Mouse (Mus musculus) inflammation-experienced regulatory T-cells, adult 6 months (primary cell): Measurements from ENCODE around the gene Hivep1. TPM values are rescaled to one million over a fixed set of nuclear protein-coding genes. Genes with fewer than 3 reads are reported as not detected.

ENCODE experiments used
- ATAC-seq: one replicate; pipeline ENCODE4 v1.8.0; 2017
- polyA plus RNA-seq, 3 experiments: library from polyadenylated mRNA; unstranded; fragments of 100-300 nt; shearing (Covaris generic); gene quantifications; one replicate each; pipeline ENCODE4 v1.2.1; 2017

The Hivep1 gene
- polyA plus RNA-seq, 3 experiments from 2014 or later: 10.7 to 17.4 (median 10.7) TPM

DNA sequence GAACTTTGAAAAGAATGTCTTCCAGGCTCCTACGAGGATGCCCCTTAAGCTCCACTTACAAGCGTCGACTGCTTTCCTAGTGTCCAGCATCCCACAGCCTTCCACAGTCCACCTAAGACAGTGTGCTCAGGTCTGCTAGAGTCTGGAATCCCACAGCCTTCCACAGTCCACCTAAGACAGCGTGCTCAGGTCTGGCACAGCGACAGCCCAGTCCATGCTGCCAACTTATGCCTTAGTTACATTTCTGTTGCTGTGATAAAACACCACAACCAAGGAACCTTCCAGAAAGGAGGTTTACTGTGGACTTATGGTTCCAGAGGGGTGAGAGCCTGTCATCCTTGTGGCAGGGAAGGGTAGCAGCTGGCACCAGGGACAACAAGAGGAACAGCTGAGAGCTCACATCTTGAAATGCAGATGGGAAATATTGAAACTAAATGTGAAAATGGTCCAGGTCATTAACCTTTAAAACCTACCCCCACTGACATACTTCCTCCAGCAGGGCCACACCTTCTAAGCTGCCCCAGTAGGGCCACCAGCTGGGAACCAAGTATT, 25.0 kb downstream of the Hivep1 start:
- ATAC-seq: no peak

DNA sequence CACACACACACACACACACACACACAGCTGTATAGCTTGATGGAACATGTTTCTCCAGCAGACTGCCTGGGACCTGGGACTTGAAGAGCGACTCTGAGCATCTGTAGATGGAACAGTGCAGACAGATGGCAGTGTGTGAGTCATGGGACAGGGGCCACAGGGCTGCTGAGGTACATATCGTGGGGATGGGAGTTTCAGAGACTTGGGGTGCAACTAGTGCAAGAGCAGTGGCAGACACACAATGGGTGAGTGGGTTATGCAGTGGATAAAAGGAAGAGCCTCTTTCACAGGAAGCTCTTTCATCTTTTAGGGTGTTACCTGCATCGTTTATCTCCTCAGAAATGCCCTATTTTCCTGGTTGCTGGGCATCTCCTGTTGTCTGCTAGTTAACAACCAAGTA, 25.8 kb downstream of the Hivep1 start:
- ATAC-seq: peak; percentile 53

DNA sequence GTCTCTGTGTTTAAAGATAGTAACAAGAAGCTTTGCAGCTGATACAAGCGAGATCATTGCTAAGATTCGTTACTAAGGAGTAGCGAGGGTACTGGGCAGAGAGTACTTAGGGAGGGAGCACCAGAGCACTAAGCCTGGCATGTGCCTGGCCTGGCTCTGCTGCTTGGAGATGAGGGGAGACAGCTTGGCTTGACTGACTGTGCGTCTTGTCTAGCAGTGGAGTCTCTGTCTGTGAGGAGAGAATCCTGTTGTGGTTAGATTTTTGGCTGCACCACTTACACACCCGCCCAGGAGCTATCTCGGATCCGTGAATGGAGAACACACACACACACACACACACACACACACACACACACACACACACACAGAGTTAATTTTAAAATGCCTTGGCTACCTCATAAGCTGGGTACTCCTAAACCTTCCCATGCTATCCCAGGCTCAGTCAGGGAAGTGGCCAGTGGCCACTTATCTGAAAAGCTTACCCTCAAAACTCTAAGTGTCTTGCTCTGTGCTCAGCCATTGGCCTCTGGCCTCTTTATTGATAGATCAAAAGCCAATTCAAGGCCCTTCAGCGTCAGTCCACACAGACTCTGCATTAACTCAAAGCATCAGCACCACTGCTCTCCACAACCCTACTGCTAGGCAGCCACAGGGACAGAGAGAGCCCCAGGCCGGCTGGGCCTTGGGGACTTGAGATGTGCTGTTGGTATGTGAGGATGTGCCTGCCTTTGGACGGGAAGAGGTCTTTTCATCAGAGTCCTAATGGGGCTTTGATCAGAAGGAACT, 28.5 kb downstream of the Hivep1 start:
- no peak for ATAC-seq

DNA sequence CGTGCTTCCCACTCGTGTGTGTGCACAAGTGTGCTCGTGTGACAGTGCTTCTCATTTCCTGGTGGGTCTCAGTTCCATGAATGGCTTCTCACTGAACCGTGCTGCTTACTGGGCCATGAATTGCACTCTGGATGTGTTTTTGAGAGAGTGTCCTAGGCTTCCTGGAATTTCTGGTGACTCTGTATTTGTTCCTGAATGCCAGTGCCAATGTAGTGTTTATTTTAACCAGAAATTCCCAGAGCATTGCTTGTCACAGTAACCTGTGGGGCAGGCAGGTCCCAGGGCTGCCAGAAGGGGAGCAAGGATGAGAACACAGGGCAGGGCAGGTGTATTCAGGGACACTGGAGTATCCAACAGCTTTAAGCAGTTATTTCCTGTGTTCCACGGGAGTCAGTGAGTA, 36.5 kb downstream of the Hivep1 start:
- no peak for ATAC-seq

DNA sequence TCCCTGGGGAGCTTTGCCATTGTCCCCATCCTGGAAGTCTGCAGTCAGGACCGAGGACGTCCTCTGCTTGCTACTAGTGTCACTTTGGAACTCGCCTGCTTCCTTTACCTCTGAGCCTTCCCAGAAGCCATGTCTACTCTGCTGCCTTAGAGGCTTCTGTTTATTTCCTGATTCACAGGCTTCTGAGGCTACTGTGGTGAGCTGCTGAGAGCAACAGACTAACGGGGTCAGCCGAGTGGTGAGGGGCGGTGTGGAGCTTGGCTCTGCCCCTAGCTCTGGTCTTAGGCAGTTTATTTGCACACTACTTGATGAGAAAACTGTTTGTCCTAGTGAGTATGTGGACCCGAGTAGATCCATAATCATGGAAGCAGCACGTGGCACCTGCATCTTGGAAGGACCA, 37.2 kb downstream of the Hivep1 start:
- no peak for ATAC-seq

DNA sequence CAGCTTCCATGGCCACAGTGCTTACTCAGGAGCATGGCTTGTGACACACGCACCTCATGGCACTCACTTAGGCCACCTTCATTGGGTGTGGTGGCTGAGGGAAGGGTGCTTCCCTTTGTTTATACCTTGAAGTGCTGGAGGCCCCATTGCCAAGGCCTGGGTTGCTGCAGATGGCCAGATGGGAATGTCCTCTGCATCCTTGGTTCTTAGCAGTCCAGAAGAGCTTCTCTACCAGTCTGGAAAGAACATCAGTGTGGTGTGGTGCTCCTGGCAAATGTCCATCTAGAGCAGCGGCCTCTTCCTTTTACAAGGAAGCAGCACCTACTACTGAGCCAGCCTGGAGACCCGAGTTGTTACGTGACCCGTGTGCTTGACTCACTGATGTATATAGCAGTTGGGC, 38.9 kb downstream of the Hivep1 start:
- no peak for ATAC-seq

DNA sequence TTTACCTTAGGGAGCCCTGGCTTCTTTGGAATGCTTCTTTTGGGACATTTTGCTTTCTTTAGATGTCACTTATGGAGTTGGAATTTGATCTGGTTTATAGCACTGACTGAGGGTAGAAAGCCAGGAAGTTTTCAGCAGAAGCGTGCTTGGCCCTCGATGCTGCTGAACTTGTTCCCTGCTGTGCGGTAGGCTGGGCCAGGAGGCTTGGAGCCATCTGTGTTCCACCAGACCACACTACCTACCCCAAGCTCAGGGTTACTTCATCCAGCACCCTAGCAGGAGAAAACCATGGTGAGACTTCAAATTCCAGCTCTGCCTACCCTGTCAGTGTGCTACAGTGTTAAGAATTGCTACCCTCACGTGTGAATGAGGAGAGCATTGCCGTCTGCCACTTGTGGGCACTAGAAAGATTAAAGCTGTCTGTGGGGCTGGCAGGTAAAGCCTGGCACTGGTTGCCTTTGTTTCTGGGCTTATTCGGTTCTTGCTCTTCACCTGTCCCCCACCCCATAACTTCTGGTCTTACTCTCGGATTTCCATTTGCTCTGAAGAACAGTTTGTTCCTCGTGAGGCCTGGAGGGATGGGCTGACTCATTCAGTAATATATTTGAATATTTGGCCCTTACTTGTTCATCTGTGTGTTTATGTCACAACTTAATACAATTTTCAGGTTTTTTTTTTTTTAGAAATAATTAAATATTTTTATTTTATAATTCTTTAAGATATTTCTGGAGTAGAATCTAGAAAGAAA, 40.7 kb downstream of the Hivep1 start:
- ATAC-seq: no peak

DNA sequence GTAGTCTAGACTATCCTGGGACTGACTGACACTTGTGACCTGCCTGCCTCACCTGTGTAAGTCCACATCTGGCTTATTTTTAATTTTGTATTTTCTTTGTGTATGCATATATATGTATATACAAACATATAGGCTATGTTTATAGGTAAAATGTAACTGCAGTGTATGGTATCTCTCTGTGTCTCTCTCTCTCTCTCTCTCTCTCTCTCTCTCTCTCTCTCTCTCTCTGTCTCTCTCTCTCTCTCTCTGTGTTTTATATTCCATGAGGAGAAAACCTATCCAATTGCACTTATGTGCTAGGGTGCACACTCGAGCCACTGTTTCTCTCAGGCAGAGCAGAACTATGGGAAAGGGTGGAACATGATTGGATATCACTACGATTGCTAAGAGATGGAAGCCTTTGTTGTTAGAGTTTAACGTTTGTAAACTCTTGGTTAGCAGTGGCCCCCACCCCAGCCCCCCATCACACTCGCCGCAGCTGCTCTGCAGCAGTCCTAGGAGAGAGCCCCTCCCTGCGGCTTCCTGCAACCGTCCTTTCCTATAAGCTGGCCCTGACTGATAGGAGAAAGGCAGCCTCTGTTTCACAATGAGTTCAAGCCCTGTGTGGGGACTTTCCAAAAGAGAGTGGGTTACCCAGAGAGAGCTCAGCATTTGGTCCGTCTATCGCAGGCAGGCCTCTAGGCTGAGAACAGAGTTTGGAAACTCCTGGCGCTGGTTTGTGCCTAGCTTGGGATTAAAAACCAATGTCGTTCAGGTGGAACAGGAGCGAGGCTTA, 41.6 kb downstream of the Hivep1 start:
- peak; percentile 65 for ATAC-seq

DNA sequence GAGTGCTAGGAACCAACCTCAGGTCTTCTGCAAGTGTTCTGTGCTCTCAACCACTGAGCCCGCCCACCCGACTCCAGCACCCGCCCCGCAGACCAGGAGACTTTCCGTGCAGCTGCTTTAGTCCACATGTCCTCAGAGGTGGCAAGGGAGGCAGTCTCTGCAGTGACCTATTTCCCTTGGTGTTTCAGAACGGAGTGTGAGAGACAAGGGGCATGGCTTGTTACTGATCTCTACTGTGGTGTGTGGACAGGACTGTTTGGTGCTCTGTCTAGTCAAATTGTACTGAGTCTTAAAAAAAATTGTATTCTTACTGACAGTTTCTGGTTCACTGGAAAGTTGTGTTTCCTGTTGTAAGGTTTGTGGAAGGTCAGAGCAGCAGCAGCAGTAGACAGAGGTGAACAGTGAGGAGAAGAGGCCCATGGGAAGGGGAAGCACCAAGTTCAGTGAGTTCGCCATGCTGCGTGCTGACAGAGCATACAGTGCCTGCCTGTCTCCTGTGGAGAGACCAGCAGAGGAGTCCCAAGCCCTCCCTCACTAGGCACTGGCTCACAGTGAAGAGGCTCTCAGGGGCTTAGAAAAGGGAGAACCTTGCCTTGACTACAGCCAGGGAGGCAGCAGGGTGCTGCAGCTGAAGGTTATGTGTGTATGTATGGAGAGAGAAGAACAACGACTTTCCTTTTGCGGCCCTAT, 44.1 kb downstream of the Hivep1 start:
- peak; percentile 78 for ATAC-seq

DNA sequence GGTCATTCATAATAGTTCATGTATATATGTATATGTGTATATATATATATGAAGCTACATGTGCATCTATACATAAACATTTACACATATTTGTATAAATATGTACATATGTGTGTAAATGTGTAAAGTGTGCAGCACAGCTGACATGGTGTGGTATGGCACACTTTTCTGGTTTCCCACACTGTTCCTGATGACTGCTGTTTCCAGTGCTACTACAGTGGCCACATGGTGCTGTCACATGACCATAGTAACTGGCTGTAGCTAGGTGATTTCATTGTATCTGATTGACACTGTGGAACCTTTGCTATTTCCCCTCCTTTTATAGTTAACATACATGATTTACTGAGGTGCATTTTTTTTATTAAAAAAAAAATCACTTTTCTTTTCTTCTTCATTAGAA, 45.3 kb downstream of the Hivep1 start:
- no peak for ATAC-seq

DNA sequence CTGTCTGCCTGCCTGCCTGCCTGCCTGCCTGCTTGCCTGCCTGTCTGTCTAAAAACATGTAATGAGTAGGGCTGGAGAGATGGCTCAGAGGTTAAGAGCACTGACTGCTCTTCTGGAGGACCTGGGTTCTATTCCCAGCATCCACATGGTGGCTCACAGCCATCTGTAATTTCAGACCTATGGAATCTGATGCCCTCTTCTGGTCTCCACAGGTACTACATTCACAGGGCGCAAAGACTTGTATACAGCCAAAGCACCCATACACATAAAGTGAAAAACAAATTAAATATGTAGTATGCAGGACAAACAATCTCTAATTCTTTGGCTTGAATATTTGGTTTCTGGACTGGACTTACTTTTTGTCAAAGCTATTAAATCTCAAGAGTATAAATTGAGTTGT, 46.7 kb downstream of the Hivep1 start:
- ATAC-seq: no peak

DNA sequence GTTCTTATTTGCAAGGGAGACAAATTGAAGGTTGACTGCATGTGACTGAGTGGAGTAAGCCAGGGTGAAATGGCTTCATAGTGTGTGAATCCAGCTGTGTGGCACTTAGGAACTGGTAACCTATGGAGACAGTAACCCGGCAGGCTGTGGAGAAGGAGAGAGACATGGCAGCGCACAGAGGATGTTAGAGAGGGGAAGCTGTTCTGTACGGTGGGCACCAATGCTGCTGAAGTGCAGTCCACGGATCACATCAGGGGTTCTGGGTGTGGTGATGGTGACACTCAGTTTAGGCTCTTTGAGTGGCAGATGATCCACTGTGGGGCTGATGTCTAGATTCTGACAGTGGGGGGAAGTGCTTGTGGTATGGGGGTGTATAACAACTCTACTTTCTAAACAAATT, 47.7 kb downstream of the Hivep1 start:
- no peak for ATAC-seq

DNA sequence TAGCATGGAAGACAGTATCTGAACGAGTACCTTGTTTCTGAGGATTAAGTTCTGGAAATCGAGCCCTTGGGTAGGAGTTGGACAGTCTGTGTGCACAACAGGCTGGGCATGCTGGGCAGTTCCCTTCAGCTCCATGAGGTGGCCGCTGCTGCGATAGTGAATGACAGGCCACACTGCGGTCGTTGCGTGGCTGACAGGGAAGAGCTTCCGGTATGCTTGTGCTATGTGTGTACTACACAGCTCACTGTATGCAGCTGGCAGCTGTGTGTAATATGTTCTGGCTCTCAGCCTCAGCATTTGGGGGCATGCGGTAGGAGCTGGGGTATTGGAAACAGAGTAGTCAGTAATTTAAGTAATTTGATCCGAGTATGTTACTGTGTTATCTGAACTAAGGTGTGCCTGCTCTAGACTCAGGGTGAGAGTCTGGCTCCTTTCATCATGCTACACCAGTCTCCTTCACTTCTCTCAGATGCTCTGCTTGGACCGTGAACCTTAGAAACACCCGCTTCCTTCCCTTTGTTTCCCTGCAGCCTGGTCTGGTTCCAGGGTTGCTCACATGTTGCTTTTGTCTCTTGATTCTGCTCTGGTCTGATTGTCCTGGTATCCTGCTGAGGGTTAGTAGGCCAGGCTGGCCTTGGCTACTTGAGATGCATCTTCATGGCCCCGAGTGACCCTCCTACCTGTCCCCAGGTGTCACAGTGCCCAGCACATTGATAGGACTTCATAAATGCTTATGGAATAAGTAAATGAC, 49.8 kb downstream of the Hivep1 start:
- ATAC-seq: peak; percentile 11

DNA sequence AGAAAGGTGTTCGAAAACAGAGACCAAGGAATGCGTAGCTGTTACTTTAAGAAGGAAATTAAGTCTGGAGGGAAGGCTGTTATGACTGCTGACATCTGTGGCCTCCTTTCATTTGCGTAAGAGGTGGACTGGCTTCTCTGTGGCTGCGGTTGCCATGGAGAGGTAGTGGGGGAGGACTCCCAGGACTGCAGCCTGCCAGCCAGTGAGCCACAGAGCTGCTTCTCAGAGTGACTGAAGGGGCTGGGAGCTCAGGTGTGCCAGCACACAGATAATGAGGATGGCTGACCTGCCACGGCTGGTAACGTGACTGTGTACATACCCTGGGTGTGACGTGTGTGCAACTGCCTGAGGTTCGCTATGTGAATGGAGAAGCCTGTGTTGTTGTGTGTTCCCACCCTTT, 51.2 kb downstream of the Hivep1 start:
- ATAC-seq: peak; percentile 89

DNA sequence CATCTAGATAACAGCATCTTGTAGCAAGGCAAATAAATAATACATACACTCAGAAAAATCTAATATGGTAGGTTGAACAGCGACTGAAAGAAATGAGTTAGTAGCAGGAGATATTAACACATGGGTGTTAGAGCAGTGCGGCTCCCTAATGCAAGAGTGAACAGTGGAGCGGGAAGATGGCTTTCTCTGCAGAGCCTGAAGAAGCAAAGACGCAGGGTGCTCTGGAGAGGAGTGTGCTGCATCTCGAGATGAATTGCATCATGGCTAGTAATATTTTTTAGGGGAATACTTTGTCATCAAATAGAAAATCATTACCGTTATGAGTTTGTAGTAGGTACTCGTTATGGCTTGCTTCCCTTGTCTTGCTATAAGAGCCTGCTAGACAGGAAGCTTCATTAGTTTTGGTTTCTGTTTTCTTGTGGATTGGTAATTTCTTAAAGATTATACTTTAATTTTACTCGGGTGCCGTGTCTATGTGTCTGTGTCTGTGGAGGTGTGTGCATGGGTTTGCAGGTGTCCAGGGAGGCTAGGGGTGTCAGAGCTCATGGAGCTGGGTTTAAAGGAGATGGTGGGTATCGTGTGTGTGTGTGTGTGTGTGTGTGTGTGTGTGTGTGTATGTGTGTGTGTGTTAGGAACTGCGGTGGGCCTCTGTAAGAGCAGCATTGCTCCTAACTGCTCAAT, 51.8 kb downstream of the Hivep1 start:
- peak; percentile 59 for ATAC-seq

DNA sequence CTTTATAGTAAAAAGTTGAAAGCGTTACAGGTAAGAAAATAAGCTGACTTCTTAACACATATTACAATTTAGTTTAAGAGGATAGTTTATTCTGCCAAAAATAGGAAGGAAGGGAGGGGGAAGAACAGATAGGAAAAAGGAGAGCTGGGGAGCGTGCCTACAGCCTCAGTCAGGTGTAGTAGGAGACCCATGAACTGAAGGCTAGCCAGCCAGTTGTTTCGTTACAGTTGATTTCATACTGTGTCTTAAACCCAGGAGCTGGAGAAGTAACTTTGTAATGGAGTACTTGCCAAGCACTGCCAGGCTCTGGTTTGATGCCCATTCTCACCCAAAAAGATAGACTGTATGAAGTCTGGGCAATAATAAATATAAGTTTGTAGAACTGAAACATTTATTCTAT, 52.5 kb downstream of the Hivep1 start:
- no peak for ATAC-seq

DNA sequence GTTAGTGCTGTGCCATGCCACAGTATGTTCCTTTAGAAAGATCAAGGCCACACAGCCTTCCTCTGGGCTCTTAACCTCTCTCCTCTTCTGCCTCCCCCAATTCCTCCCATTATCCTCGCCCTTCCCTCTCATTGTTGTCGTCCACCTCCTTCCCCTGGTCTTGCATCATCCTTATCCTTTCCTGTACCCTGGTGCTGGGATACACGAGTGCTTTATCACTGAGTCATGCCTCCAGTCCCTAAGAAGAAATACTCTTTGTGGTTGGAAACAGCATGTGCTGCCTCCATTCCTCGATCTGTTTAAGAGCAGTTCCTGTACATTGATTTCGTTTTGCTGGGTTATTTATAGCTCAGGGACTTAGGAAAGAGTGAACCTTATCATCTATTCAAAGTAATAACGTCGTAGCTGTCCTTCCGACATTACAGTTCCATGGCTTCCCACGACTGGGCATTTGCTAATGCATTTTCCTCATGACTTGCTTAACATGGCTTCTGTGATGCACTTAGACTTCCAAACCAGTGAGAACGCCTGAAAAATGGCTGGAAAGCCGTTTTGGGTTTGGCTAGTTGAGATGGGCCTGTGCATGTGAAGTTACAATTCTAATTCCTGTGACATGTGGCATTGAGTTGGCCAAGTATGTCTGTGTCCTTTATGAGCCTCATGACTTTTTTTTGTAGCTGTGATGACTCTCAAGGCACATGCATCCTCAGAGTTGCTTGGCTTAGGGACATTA, 56.8 kb downstream of the Hivep1 start:
- ATAC-seq: no peak

DNA sequence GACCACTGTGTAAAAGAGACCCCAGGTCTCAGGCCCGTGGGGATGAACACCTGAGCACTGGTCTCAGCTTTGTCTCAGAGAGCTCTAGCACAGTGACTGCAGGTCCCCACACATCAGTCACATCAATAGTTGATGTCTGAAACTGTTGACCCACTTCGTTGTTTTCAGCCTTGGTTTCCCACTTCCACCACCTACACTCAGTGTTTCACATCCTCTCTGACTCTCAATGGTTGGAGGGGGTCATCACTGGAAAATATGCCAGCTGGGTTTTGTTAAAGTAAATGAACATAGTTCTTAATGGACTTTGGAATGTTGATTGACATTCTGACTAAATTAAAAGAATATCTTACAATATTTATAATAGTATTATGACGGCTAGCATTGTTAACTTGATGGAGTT, 58.6 kb downstream of the Hivep1 start:
- no peak for ATAC-seq

DNA sequence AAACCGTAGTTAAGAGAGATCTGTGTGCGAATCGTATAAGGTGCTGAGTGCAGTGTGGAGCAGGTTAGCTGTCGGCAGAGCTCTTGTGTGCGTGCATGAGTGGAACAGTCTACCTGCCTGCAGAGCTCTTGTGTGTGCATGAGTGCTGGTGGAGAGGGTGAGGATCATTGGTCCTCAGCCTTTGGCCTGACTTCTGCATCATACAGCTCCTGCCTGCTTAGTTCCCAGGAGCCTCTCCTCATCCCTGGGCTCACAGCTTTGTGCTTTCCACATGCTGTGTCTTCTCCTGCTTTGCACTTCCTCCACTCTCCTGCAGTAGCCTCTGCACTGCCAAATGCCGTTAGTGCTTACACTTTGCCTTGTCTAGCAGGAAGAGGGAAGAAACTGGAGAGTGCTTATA, 60.2 kb downstream of the Hivep1 start:
- ATAC-seq: no peak

DNA sequence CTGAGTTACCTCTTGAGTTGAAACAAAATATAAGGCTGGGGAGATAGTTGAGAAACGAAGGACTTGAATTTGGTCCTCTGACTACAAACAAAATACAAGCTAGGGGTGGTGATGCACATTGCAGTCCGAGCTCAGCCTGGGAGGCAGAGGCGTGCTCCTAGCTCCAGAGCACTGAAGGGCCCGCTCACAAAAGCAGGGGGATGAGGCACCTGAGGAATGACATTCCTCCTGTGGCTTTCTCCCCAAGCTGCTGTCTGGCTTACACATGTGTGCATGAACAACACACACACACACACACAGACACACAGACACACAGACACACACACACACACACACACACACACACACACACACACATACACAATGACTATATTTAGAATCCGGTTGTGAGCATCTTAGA, 60.9 kb downstream of the Hivep1 start:
- no peak for ATAC-seq
